Mouse (Mus musculus) cerebellum, adult 11-12 months (tissue): ENCODE measurements around the gene Tmem45b.
"Not testable (repeated sequence)": the region's sequence is repeated elsewhere in the genome, so short reads cannot be mapped to it uniquely, and the experiment has no call there.

Experiments used
- DNase-seq: peaks from one replicate; pipeline ENCODE4 v3.0.0; 2022

Gene Tmem45b

DNA sequence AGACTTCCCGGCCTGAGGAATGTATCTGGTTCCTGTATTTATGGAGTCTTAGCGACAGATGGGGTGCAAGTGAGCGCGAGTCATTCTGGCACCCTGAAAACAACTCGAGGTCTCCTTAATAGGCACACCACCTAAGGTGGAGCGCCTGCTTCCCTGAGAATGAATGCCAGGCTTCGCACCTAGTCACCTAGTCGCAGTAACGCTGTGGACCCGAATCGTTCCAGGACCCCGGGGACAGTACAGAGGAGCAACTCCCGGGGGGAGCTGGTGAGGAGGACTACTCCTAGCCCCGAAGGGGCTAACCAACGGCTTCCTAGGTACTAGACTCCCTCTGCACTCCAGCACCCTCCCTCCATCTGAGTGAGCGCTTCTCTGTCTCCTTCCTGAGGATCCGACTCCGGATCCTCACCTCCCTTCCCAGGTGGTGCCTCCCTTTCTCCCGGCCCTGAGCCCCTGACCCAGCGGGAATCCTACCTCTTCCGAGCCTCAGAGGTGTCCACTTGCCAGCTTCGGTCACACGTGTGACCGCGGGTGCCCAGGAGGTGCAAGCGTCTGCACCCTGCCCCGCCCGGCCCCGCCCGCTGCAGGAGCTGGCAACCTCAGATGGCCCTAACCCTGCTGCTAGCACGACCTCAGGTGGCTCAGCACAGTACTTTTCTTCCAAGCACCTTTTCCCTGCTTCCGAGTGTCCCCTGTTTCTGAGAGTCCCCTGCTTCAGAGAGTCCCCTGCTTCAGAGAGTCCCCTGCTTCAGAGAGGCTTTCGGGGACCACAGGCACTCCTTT lies at the start of gene Tmem45b:
TSS of gene Tmem45b (minus strand) at position 771 of the 783 bp plus-strand sequence.
- no peak for DNase-seq

DNA sequence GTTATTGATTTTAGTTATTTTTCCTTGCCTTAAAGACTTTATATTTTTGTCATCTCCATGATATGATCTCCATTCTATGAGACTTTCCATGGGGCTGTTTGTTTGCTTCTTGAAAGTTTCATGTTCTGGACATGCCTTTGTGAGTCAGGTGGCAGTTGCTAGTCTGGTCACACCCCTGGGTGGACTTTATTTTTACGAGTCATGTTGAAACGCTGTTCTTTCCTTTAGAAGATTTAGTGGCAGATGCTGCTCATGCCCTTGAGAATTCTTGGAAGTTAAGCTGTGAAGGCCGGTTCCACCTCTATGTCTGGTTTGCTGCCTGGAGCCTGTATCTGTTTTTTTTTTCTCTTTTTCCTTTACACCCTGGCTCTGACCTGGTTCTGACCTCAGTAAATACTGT lies 43.9 kb upstream of the Tmem45b start:
- no peak for DNase-seq

DNA sequence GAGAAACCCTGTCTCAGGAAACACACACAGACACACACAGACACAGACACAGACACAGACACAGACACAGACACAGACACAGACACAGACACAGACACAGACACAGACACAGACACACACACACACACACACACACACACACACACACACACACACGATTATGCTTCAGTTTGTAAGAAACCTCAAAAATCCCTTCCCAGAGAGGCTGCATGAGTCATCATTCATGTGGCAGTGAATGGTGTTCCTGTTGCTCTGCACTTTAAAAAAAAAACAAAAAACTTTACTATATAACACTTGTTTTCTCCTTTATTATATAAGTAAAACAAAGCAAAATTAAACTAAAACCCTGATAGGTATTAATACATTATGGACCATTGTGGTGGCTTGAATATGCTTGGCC lies 37.0 kb upstream of the Tmem45b start:
- DNase-seq, result not testable (repeated sequence)

DNA sequence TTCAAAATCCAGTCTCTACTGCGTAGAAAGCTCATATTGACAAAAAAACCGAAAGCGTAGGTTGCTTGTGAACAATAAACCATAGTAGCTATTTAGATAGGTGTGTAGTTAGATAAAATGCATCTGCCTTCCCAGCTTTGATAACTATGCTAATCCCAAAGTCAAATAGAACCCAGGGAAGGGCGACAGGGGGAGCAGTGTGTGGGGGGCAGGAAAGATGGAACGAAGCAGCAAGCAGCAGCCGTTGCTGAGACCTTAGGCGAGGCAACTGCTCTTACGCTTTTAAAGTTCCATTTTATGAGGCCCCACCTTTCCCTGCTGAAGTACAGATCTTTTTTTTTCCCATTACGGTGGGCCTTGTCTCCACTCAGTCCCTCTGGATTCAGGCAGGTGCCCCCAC lies 1.1 kb downstream of the Tmem45b start:
- no peak for DNase-seq

DNA sequence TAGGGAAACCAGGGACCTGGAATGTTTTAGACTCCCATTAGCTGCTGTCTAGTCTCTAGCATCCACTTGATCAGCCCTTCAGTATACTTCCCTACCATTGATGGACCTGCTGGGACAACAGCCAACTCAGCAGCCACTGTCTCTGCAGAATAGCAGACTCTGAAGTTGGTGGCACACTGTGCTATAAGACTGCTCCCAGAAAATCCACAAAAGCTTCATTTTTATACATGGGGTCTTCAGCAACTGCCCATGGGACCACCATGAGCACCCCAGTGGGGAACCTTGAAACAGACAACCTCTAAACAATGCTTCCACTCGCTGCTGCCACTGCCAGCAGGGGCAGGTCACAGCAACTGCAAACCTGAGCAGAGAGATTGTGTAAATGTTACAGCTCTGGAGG lies 9.9 kb downstream of the Tmem45b start:
- no peak for DNase-seq

DNA sequence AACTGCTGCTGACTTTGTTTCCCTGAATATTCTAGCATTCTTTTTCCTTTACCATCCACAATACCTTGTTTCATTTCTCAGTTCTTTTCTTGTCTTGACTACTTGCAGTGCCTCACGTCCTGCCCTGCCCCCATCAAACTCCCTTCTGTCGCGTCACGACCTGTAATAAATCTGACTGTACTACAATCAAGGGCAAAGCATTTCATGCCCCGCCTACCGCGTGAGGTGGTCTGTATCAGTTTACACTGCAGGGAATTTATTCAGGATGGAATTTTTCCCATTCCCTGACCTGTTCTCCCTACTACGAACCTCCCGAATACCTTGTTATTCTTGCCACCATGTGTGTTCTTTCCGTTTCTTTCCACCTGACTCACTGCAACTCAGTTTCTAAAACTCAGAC lies 12.1 kb downstream of the Tmem45b start:
- DNase-seq, result no peak

DNA sequence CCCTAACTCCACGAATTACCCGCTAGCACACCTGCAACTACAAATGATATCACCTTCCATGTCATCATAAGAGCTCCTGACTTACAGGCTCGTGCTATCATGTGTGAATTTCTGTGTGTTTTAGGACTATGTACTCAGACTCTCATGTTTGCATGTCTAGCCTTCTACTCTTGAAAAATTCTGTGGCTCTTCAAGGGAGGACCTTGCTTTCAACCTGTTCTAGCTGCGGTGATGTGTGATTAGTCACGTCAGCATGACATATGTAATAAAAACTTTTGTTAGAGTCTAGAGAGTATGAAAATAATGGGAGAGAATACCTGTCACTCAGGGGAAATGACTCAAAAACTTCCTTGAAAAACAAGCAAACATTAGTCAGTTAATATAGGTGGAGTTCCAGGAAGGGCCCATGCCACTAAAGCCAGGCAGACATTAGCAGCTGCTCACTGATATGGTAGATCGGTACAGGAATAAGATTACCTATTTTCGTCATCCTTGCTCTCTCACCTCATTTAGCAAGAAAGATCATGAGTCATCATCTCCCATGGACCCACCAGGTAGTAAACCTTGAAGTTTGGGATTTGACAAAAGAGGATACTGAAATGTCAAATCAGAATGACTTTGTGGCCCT lies 15.0 kb downstream of the Tmem45b start:
- no peak for DNase-seq

DNA sequence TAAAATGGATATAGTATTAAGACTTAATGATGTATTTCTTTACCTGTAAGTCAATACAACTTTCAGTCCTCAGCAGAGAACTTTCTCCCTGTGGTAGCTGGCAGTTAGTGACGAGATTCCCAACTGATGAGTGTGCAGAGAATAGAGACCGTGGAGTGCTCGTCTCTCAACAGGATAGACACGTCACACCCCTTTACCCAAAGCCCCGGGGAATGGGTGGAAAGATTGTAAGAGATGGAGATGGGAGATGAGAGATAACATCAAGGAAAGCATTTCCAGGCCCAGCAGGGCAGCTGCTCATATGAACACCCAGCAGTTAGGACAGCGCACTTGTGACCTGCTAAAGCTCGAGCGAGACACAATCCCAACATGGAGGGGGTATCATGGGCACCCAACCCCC lies 20.0 kb downstream of the Tmem45b start:
- DNase-seq, result no peak

DNA sequence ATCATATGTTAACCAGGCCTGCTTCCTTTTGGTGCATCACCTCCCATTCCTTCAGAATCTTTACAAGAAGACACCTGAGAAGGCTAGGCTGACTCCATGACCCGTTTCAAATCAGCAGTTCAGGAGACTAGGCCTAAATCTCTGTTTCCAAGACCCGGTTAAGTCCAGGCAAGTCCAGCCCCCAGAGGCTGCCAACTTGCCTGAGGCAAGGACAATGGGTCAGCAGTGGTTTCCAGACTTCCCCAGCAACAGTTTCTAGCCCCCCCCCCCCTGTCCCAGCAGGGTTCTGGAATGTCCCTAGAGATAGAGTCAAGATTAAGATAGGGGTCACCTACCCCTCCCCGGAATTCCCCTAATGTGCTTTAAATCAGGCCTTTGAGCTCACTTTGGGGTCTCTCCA lies 22.8 kb downstream of the Tmem45b start:
- no peak for DNase-seq

DNA sequence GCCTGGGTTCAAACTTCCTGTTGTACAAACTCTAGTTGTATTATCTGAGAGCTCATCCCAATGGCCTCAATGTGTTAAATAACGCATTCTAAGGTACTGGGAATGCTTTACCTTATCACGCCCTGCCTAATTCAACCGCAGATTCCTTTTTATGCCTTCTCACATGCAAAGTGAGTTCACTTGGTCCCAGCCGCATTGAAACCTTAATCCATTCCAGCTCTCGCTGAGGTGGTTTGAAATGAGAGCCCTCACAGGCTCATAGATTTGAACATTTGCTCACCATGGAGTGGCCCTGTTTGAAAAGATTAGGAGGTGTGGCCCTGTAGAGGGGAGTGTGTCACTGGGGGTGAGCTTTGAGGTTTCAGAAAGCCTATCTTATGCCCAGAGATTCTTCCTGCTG lies 23.9 kb downstream of the Tmem45b start:
- DNase-seq, result no peak

DNA sequence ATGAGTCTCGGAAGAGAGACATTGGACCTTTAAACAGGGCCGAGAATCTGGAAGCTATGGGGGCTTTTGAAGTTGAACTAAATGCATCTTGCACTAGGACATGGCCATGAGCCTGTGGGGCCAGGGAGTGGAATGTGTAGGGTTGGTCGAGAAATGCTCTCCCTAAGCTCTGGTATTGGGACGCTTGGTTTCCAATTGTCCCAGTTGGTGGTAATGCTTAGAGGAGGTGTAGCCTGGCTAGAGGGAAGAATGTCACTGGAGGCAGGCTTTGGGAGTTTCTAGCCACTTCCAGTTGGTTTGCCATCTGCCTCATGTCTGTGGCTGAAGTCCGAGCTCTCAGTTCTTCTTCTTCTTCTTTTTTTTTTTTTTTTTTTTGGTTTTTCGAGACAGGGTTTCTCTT lies 24.9 kb downstream of the Tmem45b start:
- DNase-seq, result no peak

DNA sequence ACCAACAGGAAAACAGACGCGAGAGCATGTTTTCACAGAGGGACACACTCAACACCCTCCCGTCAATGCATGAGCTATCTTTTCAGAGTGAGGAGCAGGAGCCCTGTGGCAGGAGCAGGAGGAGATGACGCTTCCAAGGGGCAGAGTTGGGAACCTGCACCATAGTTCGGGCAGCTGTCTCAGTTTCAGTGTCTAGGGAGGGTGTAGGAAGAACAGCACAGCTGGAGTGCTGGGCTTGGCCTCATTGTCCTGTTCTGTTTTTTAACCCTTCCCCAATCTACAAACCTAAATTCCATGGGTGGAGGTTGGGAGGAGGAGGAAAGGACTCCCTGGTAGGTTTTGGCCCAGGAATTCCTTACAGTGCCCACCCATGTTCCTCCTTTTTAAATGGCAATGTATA lies 25.4 kb downstream of the Tmem45b start:
- DNase-seq, result no peak

DNA sequence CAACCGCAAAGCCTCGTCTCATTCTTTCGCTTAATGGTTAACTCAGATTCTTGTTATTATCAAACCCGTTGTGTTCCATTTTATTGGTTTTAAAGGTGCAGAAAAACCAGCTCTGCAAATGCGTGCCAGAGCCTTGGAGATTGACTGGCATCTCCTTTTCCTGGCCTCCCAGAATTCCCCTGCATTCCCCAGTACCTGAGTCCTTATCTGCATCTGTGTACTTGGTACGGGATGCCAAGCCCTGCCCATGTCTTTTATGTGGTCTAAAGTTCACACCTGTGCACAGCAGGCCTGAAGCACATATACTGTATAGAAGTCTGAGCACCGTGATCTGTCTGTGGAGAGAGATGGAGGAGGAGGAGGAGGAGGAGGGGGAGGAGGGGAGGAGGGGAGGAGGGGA lies 26.4 kb downstream of the Tmem45b start:
- no peak for DNase-seq

DNA sequence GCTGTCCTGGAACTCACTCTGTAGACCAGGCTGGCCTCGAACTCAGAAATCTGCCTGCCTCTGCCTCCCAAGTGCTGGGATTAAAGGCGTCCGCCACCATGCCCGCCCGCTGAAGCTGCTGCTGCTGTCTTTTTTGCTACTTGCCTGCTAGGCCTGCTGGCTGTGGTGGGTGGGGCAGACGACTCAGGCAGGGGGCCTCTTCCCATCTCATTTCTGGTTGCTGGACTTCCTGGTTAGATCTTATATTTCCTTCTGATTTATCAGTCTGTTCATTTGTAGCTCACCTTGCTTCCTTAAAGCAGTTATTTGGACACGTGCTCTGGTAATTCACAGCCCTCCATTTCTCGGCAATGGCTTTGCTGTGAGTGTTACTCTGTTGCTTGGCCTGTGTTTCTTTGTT lies 28.8 kb downstream of the Tmem45b start:
- no peak for DNase-seq

DNA sequence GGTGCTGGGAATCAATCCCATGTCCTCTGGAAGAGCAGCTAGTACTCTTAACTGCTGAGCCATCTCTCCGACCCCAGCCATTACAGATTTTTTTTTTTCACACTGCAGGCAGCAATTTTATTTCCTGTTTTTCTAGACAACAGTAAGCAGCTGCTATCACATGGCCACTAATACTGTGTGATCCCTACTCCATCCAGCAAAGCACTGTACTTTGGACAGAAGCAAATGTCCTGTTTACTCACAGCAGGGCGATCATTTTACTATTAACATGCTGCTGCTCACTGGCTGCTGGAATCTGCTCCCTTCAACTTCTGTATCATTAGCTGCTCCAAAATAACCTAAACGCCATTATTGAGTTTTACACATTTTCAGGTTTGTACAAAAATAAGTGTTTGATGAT lies 30.8 kb downstream of the Tmem45b start:
- DNase-seq, result no peak

DNA sequence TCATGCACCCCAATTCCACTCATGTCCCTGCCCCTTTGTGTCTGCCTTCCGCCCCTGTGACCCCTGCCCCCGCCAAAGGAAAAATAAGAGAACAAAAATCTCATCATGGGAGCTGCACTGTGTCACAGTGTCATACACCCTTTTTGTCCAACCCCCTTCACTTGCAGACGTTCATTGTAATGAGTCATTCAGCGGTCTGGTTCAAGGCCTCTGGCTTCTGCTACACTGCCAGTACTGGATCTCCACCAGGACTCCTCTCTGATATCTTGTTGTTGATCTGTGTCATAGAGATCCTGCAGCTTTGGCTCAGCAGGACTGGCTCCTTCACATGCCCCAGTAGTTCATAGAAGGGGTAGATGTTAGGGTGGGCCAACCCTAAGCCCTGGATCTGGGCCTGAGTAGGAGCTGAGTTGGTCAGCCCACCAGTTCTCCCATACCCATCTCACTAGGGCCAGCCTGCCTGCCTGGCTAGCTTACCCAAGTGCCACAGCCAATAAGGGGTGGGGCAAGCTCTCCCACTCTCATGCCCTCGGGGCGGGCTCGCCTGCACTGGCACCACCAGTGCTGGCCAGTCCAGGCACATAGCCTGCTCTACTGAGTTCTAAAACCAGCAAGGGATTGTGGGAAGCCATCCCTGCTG lies 31.8 kb downstream of the Tmem45b start:
- DNase-seq, result no peak

DNA sequence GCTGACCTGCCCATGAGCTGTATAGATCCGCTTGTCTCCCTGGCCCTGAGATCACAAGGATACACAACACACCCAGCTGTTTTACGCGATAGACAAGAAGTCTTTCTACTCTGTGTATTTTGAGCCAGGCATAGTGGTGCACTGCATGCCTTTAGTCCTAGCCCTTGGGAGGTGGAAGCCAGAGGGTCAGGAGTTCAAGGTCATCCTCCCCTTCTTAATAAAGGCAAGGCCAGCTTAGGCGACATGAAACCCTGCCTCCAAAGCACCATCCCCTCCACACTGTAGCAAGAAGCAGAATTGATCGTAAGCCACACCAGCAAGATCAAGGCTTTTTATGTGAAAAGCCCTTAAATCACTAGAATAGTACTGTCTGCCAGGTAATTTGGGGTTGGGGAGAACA lies 32.5 kb downstream of the Tmem45b start:
- DNase-seq, result no peak

DNA sequence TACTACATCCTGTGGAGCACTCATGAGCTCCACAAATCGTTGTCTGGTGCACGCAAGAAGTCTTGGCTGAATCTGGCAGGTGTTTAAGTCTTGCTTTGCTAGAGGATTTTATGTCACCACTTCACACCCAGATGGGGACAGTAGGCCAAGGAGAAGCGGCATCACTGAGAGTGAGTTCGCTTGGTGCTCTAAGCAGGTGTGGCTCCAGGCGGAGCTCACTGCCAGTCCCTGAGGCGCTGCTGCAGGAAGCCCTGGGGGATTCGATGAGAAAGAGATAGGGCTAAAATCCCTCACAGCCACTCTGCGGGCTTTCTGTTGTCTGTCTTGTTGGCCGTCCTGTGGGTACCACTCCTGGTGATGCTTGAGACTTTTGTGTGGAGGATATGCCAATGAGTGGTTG lies 34.3 kb downstream of the Tmem45b start:
- no peak for DNase-seq

DNA sequence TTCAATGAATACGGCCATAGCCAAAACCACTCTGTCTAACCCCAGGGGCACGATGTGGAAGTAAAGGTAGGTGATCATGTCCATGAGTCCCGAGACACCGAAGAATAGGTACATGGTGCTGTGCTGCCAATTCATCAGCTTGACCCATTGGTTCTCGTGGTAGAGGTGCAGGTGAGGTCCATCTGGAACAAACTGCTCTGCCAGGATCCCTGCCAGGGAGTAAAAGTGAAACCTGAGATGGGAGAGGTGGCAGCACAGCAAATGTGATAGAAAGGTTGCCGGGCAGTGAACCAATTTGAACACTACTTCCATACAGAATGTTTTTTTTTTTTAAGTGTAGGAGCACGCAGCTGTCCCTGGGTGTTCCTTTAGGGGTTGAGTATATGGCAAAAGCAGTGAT lies 35.3 kb downstream of the Tmem45b start:
- DNase-seq, result no peak

DNA sequence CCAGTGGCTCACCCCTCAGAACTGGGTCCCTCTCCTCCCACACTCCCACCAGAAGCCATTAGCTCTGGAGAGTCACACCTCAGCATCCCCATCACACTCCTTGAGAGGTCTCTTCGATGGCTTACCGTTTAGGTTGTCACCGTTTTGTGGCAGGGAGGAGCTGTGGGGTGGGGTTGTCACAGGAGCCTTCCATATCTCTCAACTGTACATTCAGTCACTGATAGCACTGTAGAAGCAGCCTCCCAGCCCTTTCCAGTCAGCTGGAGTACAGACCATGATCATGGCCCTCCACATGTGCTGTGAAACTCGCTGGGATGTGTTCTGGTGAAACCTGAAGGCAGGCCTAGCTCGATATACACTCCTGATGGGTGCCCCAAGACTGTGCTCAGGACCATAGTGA lies 42.1 kb downstream of the Tmem45b start:
- no peak for DNase-seq

DNA sequence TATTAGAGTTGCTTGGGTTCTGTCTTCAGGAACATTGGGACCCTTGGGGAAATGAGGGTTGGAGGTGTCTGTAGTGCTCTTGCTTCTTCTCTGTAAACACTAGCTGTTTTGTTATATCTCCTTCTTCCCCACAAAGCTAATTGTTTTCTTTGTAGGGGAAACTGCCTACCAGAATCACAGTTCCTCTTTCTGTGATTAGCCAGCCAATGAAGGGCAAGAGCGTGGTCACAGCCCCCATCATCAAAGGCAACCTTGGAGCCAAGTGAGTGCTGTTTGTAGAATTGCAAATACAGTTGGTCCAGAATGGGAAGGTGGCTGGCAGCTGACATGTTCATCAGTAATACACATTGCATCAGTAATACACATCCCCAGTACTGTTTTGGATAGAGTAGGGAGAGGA lies 45.4 kb downstream of the Tmem45b start:
- no peak for DNase-seq

DNA sequence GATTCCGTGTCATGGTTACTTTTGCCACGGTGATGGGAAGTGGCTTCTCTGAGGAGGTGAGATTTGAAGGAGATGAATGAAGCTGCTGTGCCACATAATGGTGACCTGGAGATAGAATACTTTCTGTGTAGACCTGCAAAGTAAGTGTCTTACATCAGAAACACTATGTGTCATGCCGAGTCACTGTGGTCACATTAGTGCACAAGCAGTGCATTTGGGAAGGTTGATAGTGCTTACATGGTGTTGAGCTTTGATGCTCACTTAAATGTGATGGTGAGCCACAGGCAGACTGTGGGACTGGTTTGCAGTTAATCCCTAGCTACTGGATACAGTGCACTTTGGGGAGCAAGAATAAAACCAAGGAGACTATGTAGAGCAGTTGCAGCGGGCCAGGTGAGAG lies 52.1 kb downstream of the Tmem45b start:
- DNase-seq, result no peak

DNA sequence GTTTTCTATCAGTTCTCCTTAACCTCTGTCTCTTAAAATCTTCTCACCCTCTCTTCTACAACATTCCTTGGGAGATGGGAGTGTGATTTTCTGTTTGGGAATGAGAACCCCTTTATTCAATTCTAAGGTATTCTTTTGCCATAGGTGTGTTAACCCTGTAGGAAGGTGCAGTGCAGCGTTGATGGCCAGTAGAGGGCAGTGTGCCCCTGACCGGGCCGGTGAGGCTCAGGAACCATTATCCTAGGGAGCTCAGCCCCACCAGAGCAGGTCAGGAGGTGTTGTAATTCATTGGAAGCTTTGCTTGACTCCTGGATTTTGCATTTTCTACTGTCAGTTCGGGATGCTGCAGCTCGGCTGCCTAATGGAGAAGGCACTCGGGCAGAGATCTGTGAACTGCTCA lies 59.0 kb downstream of the Tmem45b start:
- DNase-seq, result no peak

DNA sequence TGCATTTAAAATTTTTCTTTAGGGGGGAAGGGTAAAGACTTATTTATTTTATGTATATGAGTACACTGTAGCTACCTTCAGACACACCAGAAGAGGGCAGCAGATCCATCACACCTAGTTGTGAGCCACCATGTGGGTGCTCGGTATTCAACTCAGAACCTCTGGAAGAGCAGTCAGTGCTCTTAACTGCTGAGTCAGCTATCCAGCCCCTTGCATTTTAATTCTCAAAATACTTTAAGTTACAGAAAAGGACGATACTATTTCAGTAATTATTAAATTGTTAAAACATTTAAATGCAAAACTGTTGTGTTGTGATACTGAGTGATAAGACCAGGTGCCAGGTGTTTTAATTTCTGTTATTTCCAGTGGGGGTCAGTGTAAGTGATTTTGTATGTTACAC lies 60.0 kb downstream of the Tmem45b start:
- DNase-seq, result no peak

DNA sequence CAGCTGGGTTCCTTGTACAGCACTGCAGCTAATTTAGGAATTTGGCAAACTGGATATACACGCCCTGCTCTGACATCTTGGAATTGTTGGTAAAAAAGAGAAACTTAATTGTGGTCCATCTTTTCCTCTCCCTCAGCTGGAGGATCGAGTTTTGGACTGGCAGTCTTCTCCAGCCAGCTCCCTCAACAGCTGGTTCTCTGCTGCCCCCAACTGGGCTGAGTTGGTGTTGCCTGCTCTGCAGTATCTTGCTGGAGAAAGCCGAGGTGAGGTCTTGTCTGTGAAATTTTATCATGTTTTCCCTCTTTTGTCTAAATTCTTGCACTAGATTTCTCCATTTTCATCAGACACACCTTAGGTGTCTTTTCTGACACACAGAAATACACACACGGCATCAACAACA lies 63.8 kb downstream of the Tmem45b start:
- no peak for DNase-seq
